Comparison of ENCODE assay signal across 9 mouse cellular contexts in the genomic region with DNA sequence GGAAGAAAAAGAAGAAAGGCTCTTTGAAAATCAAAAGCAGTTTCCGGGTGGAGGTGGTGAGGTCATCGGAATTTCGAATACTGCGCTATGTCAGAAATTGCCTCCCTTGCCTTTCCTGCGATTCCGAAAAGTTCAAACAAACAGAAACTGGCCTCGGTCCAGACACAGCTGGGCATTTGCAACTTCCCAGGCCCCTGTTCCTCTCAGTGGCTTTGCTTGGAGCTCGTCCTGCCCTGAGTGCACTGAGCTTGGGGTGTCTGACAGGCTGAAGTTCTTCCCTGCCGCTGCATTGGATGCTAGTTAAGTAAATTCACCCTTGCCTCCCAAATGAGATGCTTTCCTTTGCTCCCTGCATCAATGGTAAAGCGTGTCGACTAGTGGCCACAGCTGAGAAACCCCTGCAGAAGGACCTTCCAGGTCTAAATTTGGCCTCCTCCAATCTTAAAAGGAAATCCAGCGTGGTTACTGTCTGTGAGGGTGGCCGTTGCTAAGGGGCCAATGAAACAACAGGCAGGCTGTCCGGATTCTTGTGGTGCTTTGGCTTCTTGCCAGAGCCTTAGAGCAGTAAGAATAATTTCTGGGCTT. TPM values are rescaled to one million over a fixed set of nuclear protein-coding genes. Genes with fewer than 3 reads are reported as not detected.
DNase-seq lines count a peak whose midpoint lies in the region; ATAC-seq lines count a peak whose summit lies in the region.
"Had no signal": no experiment of that assay in that cellular context is flagged by ENCODE, and none has a peak within 500 bp of the region (broad histone marks: within the 10 kb centered on the region; RNA-seq: fewer than 3 reads in every experiment).

No protein-coding gene starts in this region.

- no peaks in the 10 kb centered on the region for H3K36me3 ChIP-seq in hindbrain, embryonic 15.5 days
- no peaks in the 10 kb centered on the region for H3K36me3 ChIP-seq in limb, embryonic 15.5 days
- no peaks in the 10 kb centered on the region for H3K36me3 ChIP-seq in neural tube, embryonic 12.5 days

- no peak overlapping the region for H3K4me3 ChIP-seq in hindbrain, embryonic 15.5 days
- H3K4me3 ChIP-seq in limb, embryonic 15.5 days: no peak overlapping the region
- no peak overlapping the region for H3K4me3 ChIP-seq in neural tube, embryonic 12.5 days

- WGBS in hindbrain, embryonic 15.5 days: 10% methylated on average over 14 of the region's 14 CpGs
- 12% methylated on average over 14 of the region's 14 CpGs for WGBS in limb, embryonic 15.5 days
- WGBS in neural tube, embryonic 12.5 days: 13% methylated on average over 14 of the region's 14 CpGs

- H3K27ac ChIP-seq in hindbrain, embryonic 15.5 days (replicated peaks): peak overlapping the region; percentile 67
- H3K27ac ChIP-seq in limb, embryonic 15.5 days: peak overlapping the region; percentile 71
- peak overlapping the region; percentile 34 for H3K27ac ChIP-seq in neural tube, embryonic 12.5 days

- peaks cover 27% of the 10 kb centered on the region for H3K4me1 ChIP-seq in hindbrain, embryonic 15.5 days (replicated peaks)
- H3K4me1 ChIP-seq in limb, embryonic 15.5 days: peaks cover 18% of the 10 kb centered on the region
- peaks cover 34% of the 10 kb centered on the region for H3K4me1 ChIP-seq in neural tube, embryonic 12.5 days

- DNase-seq in R1 (ENCODE audit: low read depth, low spot score): peak; percentile 47
- DNase-seq in brain, adult 2 months (ENCODE audit: low read depth, low spot score): peak; percentile 71
- DNase-seq in gastrocnemius, postnatal 14 days: peak; percentile 35
- DNase-seq in layer of hippocampus, adult 8-10 months (ENCODE audit: low spot score in 2 of 2): no peak
- DNase-seq in spleen, adult 18-20 months: no peak

- peak; percentile 65 for ATAC-seq in hindbrain, embryonic 15.5 days (ENCODE audit: low FRiP score, low read depth)
- ATAC-seq in limb, embryonic 15.5 days (ENCODE audit: insufficient number of reproducible peaks, low FRiP score, low TSS enrichment, low read depth): no peak
- peak; percentile 57 for ATAC-seq in neural tube, embryonic 12.5 days (ENCODE audit: low FRiP score, low read depth)

- intact Hi-C loops in gastrocnemius, postnatal 14 days (cut with DNase I; ENCODE audit: low total_unique reads): no loop called here

- H3K9ac ChIP-seq in hindbrain, embryonic 15.5 days: no peak overlapping the region
- H3K9ac ChIP-seq in limb, embryonic 15.5 days: no peak overlapping the region
- no peak overlapping the region for H3K9ac ChIP-seq in neural tube, embryonic 12.5 days

- H3K27me3 ChIP-seq in hindbrain, embryonic 15.5 days: no peaks in the 10 kb centered on the region
- no peaks in the 10 kb centered on the region for H3K27me3 ChIP-seq in limb, embryonic 15.5 days
- H3K27me3 ChIP-seq in neural tube, embryonic 12.5 days (replicated peaks): no peaks in the 10 kb centered on the region

- H3K4me2 ChIP-seq in hindbrain, embryonic 15.5 days: peak overlapping the region; percentile 30; the same call in 1 of the 2 replicates
- H3K4me2 ChIP-seq in limb, embryonic 15.5 days: peak overlapping the region; percentile 35
- peak overlapping the region; percentile 38 for H3K4me2 ChIP-seq in neural tube, embryonic 12.5 days (replicated peaks)

- no peaks in the 10 kb centered on the region for H3K9me3 ChIP-seq in hindbrain, embryonic 15.5 days
- no peaks in the 10 kb centered on the region for H3K9me3 ChIP-seq in limb, embryonic 15.5 days
- H3K9me3 ChIP-seq in neural tube, embryonic 12.5 days: no peaks in the 10 kb centered on the region

RNA-seq across cellular contexts. Expression of a gene that starts 14.3 kb away (rescaled TPM):
- not detected for total RNA-seq in gastrocnemius, postnatal 14 days (2021)
- 0.13 and 0.43 TPM in 2 replicates for polyA plus RNA-seq in hindbrain, embryonic 15.5 days (2015; fragmentation: Nextera tagmentation; extraction: Ambion mirVana)
- polyA plus RNA-seq in limb, embryonic 15.5 days (2015; fragmentation: Nextera tagmentation; extraction: Ambion mirVana): 0.19 and 0.46 TPM in 2 replicates
- polyA plus RNA-seq in neural tube, embryonic 12.5 days (2016; fragmentation: Nextera tagmentation; extraction: Ambion mirVana): 0.22 and 0.71 TPM in 2 replicates
- total RNA-seq in layer of hippocampus, adult 8-10 months (2022): under 1 TPM; 0.18 to 0.90 (median 0.44) TPM
- polyA plus RNA-seq: liver, embryonic 16.5 days had no signal

Comparison
In these comparisons a context has a peak if more than half of its experiments do, and no peak if none do; other contexts are left out.
1. DNase-seq: peak in R1 (single experiment), brain, adult 2 months (single experiment) and gastrocnemius, postnatal 14 days (single experiment); none in layer of hippocampus, adult 8-10 months (0 of 2) and spleen, adult 18-20 months (0 of 2).
2. Peak in every context shown above with its lines, with median percentiles within 50 percentile points of each other: H3K27ac ChIP-seq and H3K4me2 ChIP-seq.